Mouse (Mus musculus): ENCODE measurements around the gene Prl7a2.

The Prl7a2 gene

GRCm38 (mm10) chr13:27667936-27668335 is at the start of gene Prl7a2:
Prl7a2 (minus strand) TSS chr13:27668036.
- no peak for DNase-seq (ENCODE audit: low read depth, low spot score)

- DNase-seq (ENCODE audit: low read depth, low spot score): no peak
Observed at GRCm38 (mm10) chr13:27716636-27717035, 48.8 kb upstream of the Prl7a2 start, which contains the start of gene Prl7d1. Prl7d1 (minus strand) TSS chr13:27716736.

DNA sequence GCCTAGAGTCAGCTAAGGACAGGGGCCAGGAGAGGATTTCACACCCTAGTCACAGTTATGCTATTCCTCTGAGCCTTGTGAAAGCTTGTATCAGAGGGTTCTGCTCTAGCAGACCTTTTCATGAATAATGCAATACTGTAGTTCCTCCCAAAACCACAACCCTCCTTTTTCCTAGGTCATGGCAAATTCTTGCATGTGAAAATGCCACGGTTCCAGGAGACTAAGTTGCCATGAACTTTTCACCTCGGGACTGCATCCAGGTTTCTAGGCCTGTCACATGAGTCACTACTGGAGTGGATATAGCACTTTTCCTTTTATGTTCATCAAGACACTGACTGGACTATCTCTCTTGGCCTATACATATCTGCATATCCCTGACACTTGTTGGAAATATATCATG is 38.7 kb upstream of the Prl7a2 start:
- DNase-seq (ENCODE audit: low read depth, low spot score): no peak

- no peak for DNase-seq (ENCODE audit: low read depth, low spot score)
Observed at GRCm38 (mm10) chr13:27660747-27661146, 7.1 kb downstream of the Prl7a2 start.

DNA sequence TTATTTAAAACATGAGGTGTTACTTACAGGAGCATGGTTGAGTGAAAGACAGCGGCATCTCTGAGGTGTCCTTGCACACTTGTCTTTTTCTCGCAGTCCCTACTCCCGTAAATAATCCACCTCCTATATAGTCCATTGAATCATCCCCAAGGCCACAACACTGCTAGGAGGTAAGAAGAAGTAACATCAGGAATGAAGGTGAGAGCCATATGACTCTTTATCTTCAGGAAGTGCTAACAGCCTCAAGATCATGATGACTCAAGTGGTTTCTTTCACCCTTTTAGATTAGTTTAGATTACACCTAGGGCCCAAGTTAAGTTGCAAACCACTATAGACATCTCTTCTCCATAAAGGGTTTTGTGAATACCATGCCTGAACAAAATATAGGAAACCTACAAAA is 25.4 kb downstream of the Prl7a2 start, which contains the start of gene Prl7a1:
Gene Prl7a1, minus strand, starts transcription at position 101 of the 400 bp plus-strand sequence.
- no peak for DNase-seq (ENCODE audit: low read depth, low spot score)

- no peak for DNase-seq (ENCODE audit: low read depth, low spot score)
Observed at GRCm38 (mm10) chr13:27610482-27610881, 57.4 kb downstream of the Prl7a2 start, which contains the start of gene Prl7b1. Prl7b1 (minus strand) TSS chr13:27610582.

Measured in embryo, embryonic 11.5 days (tissue).